In the genomic region with DNA sequence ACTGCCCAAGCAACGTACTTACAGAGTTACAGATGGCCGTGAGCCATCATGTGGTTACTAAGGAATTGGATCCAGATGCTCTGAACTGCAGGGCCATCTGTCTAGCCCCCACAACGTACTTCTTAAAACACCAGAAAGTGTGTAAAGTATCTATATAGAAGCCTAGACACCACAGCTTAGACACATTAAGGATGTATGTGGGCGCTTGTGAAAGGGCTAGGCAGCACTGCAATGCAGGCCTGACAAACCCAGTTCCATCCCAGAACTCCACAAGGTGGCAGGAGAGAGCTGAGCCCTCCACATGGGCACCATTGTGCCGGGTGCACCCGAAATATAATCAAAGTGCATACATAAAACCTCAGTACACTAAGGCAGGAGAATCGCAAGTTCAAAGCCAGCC, we compare ENCODE assay signal across 8 mouse cellular contexts. TPM values are rescaled to one million over a fixed set of nuclear protein-coding genes. Genes with fewer than 3 reads are reported as not detected.
DNase-seq lines count a peak whose midpoint lies in the region; ATAC-seq lines count a peak whose summit lies in the region.

No protein-coding gene starts in this region.

- H3K4me2 ChIP-seq in forebrain, embryonic 12.5 days: no peak overlapping the region

- no peaks in the 10 kb centered on the region for H3K27me3 ChIP-seq in forebrain, embryonic 10.5 days (ENCODE audit: poor library complexity, severe bottlenecking)
- no peaks in the 10 kb centered on the region for H3K27me3 ChIP-seq in forebrain, embryonic 12.5 days
- no peaks in the 10 kb centered on the region for H3K27me3 ChIP-seq in embryonic facial prominence, embryonic 10.5 days (replicated peaks; ENCODE audit: low read depth, poor library complexity, severe bottlenecking)

- H3K9ac ChIP-seq in forebrain, embryonic 12.5 days: no peak overlapping the region

- ATAC-seq in forebrain, embryonic 12.5 days (ENCODE audit: low FRiP score): no peak

- H3K36me3 ChIP-seq in forebrain, embryonic 10.5 days (replicated peaks): peaks cover 18% of the 10 kb centered on the region
- H3K36me3 ChIP-seq in forebrain, embryonic 12.5 days (replicated peaks): peaks cover 3% of the 10 kb centered on the region; the same call in 1 of the 2 replicates
- H3K36me3 ChIP-seq in embryonic facial prominence, embryonic 10.5 days (replicated peaks): peaks cover 35% of the 10 kb centered on the region

- 63% methylated on average over 7 of the region's 7 CpGs for WGBS in forebrain, embryonic 10.5 days
- WGBS in forebrain, embryonic 12.5 days: 63% methylated on average over 7 of the region's 7 CpGs
- WGBS in embryonic facial prominence, embryonic 10.5 days: 40% methylated on average over 7 of the region's 7 CpGs

- H3K4me3 ChIP-seq in forebrain, embryonic 10.5 days: no peak overlapping the region
- no peak overlapping the region for H3K4me3 ChIP-seq in forebrain, embryonic 12.5 days (replicated peaks)
- H3K4me3 ChIP-seq in embryonic facial prominence, embryonic 10.5 days: no peak overlapping the region

- H3K27ac ChIP-seq in forebrain, embryonic 10.5 days: no peak overlapping the region
- no peak overlapping the region for H3K27ac ChIP-seq in forebrain, embryonic 12.5 days
- H3K27ac ChIP-seq in embryonic facial prominence, embryonic 10.5 days (replicated peaks): 0 out of 2 replicates have a peak overlapping the region, but pooled peaks have one; percentile 36

- no peaks in the 10 kb centered on the region for H3K4me1 ChIP-seq in forebrain, embryonic 10.5 days
- H3K4me1 ChIP-seq in forebrain, embryonic 12.5 days: no peaks in the 10 kb centered on the region
- peaks cover 5% of the 10 kb centered on the region; the same call in 1 of the 2 replicates for H3K4me1 ChIP-seq in embryonic facial prominence, embryonic 10.5 days

- DNase-seq in forebrain, embryonic 10.5 days (ENCODE audit: extremely low spot score, low spot score): peak; percentile 53
- peak; percentile 29 to 51 for DNase-seq in adrenal gland, adult 18-20 months (ENCODE audit: low spot score in 2 of 2)
- DNase-seq in embryonic facial prominence, embryonic 10.5 days (ENCODE audit: low spot score): peak; percentile 76
- DNase-seq in heart, postnatal 4 days: peak; percentile 68
- peak; percentile 41 to 60 for DNase-seq in layer of hippocampus, postnatal 14 days (ENCODE audit: low spot score in 2 of 2)
- peak; percentile 68 for DNase-seq in lung, postnatal 14 days
- DNase-seq in right cerebral cortex, postnatal 10 days (ENCODE audit: low spot score in 2 of 2): peak; percentile 80 to 85

- H3K9me3 ChIP-seq in forebrain, embryonic 10.5 days: no peaks in the 10 kb centered on the region
- no peaks in the 10 kb centered on the region for H3K9me3 ChIP-seq in forebrain, embryonic 12.5 days
- no peaks in the 10 kb centered on the region for H3K9me3 ChIP-seq in embryonic facial prominence, embryonic 10.5 days

RNA-seq across cellular contexts. Expression of gene Abcd3, which starts 37.2 kb away (rescaled TPM):
- 45.6 and 46.6 TPM in 2 replicates for polyA plus RNA-seq in forebrain, embryonic 10.5 days (2016; fragmentation: Nextera tagmentation; extraction: Ambion mirVana)
- polyA plus RNA-seq in forebrain, embryonic 12.5 days (2016; fragmentation: Nextera tagmentation; extraction: Ambion mirVana): 65.4 and 69.9 TPM in 2 replicates
- 100 to 1,000 TPM in 1 of 2 experiments, 10 to 100 TPM in 1; 96.6 to 100 TPM for total RNA-seq in adrenal gland, adult 18-20 months (2021)
- polyA plus RNA-seq in embryonic facial prominence, embryonic 10.5 days (2016; fragmentation: Nextera tagmentation; extraction: Ambion mirVana): 40.1 and 44.0 TPM in 2 replicates
- total RNA-seq in heart, postnatal 4 days (2021): 10 to 100 TPM; 66.0 to 67.7 TPM
- total RNA-seq in layer of hippocampus, postnatal 14 days (2021): 10 to 100 TPM; 73.4 to 74.2 TPM

RNA-seq across cellular contexts. Expression of gene F3, which starts 54.6 kb away (rescaled TPM):
- polyA plus RNA-seq in forebrain, embryonic 10.5 days (2016; fragmentation: Nextera tagmentation; extraction: Ambion mirVana): 8.2 and 9.8 TPM in 2 replicates
- 6.7 and 7.3 TPM in 2 replicates for polyA plus RNA-seq in forebrain, embryonic 12.5 days (2016; fragmentation: Nextera tagmentation; extraction: Ambion mirVana)
- 10 to 100 TPM in 1 of 2 experiments, 1 to 10 TPM in 1; 7.9 to 16.6 TPM for total RNA-seq in adrenal gland, adult 18-20 months (2021)
- polyA plus RNA-seq in embryonic facial prominence, embryonic 10.5 days (2016; fragmentation: Nextera tagmentation; extraction: Ambion mirVana): 12.1 and 12.8 TPM in 2 replicates
- total RNA-seq in heart, postnatal 4 days (2021): 10 to 100 TPM; 13.4 to 18.1 TPM
- total RNA-seq in layer of hippocampus, postnatal 14 days (2021): 10 to 100 TPM; 47.2 to 47.3 TPM
